Mouse (Mus musculus) olfactory bulb, adult 2 months (tissue): ENCODE measurements around the gene Gorasp1.

Experiments used
- CTCF ChIP-seq: fragments of 200-500 bp; IDR thresholded peaks from 2 replicates; pipeline ENCODE4 v1.5.1; 2012; ENCODE audit warnings: low read depth, mild to moderate bottlenecking, low read length, moderate library complexity; ENCODE audit not compliant: insufficient read depth
- POLR2A ChIP-seq: fragments of 200-500 bp; IDR thresholded peaks from 2 replicates; pipeline ENCODE4 v1.6.1; 2012; ENCODE audit warnings: mild to moderate bottlenecking, low read depth, low read length, moderate library complexity; ENCODE audit not compliant: insufficient read depth

DNA sequence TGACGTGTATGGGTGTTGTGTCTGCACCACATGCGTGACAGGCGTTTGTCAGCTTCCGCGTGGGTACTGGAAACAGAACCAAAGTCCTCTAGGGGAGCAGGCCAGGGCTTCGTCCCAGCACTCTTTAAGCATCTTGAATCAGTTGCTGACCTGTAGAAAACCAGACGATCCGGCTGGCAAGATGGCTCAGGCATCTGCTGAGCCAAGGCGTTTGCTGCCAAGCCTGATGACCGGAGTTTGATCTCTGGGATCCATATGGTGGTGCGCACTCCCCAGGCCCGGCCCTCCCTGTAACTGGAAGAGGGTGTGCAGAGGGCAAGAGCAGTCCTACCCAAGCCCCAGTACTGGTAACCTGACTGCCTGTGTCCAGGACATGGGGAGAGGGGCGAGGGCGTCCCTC, 4.5 kb upstream of the Gorasp1 start:
- no peak for TF ChIP-seq CTCF
- no peak for TF ChIP-seq POLR2A
